Comparison of ENCODE assay signal across 23 mouse cellular contexts in the genomic region with DNA sequence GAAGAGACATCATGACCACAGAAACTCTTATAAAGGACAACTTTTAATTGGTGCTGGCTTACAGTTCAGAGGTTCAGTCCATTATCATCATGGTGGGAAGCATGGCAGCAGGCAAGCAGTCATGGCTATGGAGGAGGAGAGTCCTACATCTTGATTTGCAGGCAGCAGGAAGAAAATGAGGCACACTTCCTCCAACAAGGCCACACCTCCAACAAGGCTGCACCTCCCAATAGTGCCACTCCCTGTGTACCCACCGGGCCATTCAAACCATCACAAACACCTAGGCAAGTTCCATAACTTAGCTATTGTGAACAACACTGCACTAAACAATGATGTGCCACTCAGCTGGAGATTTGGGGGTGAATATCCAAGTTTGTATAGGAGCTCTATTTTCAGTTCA. TPM values are rescaled to one million over a fixed set of nuclear protein-coding genes. Genes with fewer than 3 reads are reported as not detected.
"Had no signal": no experiment of that assay in that cellular context is flagged by ENCODE, and none has a peak within 500 bp of the region (broad histone marks: within the 10 kb centered on the region; RNA-seq: fewer than 3 reads in every experiment).

No protein-coding gene starts in this region.

- H3K4me2 ChIP-seq: intestine, embryonic 15.5 days; limb, embryonic 13.5 days; lung, embryonic 14.5 days; neural tube, embryonic 13.5 days had no signal

- H3K9ac ChIP-seq: intestine, embryonic 15.5 days; limb, embryonic 13.5 days; lung, embryonic 14.5 days; neural tube, embryonic 13.5 days had no signal

- DNase-seq: kidney, adult 11 months; kidney, adult 8-10 months; kidney, postnatal 14 days; layer of hippocampus, adult 9-11 months; lung, embryonic 14.5 days; midbrain, embryonic 14.5 days; retina, postnatal 1 day; right cerebral cortex, postnatal 25 days; spleen, adult 18-20 months; thymus, adult 2 months; thymus, postnatal 14 days; thymus, postnatal 4 days had no signal

- H3K9me3 ChIP-seq: intestine, embryonic 15.5 days; limb, embryonic 10.5 days; limb, embryonic 13.5 days; neural tube, embryonic 13.5 days had no signal

- H3K36me3 ChIP-seq: intestine, embryonic 15.5 days; limb, embryonic 10.5 days; limb, embryonic 13.5 days; neural tube, embryonic 13.5 days had no signal

- ATAC-seq: intestine, embryonic 15.5 days; lung, postnatal 0 days had no signal

- H3K4me1 ChIP-seq: intestine, embryonic 15.5 days; neural tube, embryonic 13.5 days had no signal

- H3K27ac ChIP-seq: intestine, embryonic 15.5 days; layer of hippocampus, adult 2 months; limb, embryonic 10.5 days; limb, embryonic 13.5 days; macrophage; neural tube, embryonic 13.5 days had no signal

- H3K27me3 ChIP-seq: intestine, embryonic 15.5 days; limb, embryonic 13.5 days; neural tube, embryonic 13.5 days had no signal

- H3K4me3 ChIP-seq: intestine, embryonic 15.5 days; layer of hippocampus, adult 2 months; limb, embryonic 10.5 days; limb, embryonic 13.5 days; neural tube, embryonic 13.5 days had no signal

RNA-seq across cellular contexts. Expression of gene Aknad1, which starts 15.1 kb away (rescaled TPM):
- total RNA-seq: layer of hippocampus, postnatal 25 days; left cerebral cortex, postnatal 25 days; liver, adult 2 months; neutrophil, adult 5-6 weeks had no signal
- polyA plus RNA-seq: liver, adult 2 months; macrophage; midbrain, embryonic 14.5 days; neural tube, embryonic 13.5 days had no signal
